Comparison of ENCODE assay signal across 8 mouse cellular contexts in the genomic region with DNA sequence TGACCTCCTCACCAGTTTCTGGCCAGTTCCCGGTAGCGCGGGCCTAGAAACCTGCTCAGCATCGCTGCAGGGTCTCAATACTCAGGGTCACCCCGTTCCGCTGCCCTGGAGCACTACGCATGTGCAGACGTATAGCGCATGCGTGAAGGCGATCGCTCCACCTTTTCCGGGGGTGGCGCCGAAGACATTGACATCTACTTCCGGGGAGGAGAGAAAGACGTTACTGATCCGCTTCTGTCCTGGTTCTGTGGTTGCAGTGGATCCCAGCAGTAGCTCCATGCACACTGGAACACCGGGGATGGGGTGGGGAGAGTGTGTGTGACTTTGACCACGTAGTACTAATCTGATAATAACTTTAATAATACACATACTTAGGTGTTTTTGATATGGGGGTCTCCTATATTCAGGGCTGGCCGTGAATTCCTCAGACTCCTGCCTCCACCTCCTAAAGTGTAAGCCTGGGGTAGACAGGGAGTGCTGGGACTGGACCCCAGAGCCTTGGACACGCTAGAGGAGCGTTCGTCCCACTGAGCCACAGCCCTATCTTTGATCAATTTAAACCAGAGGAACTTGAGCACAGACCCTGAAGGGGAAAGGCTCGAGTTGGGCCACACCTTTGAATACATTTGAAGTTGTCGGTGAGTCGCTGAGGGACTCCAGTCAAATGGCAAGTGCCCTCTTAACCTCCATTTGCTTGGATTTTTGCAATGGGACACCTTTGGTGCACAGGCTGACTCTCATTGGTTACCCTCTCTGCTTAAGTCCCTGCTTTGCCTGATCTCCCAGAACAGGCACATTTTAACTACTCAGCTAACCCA. TPM values are rescaled to one million over a fixed set of nuclear protein-coding genes. Genes with fewer than 3 reads are reported as not detected.
DNase-seq lines count a peak whose midpoint lies in the region; ATAC-seq and TF ChIP-seq lines count a peak whose summit lies in the region.

A gene (minus strand): TSS at position 147 of the 818 bp plus-strand sequence.

- no peak for TF ChIP-seq CTCF in CH12.LX (conservative IDR thresholded peaks at IDR 0.05 in 1 of 2, IDR thresholded peaks at IDR 0.05 in 1 of 2; ENCODE audit: low read depth in 2 of 2, low read length in 2 of 2)
- TF ChIP-seq CTCF in heart, postnatal 0 days (IDR thresholded peaks at IDR 0.05; ENCODE audit: low read depth), result no peak
- TF ChIP-seq CTCF in testis, adult 2 months (IDR thresholded peaks at IDR 0.05; ENCODE audit: control insufficient read depth, insufficient read depth, insufficient replicate concordance, low read depth, low read length), result no peak

- H3K4me3 ChIP-seq in CH12.LX (replicated peaks in 1 of 3; ENCODE audit: low read depth in 2 of 3, low read length in 2 of 3, poor library complexity in 1 of 3), result peak within 1 kb of the TSS; percentile 85 to 97 (median 95)
- peak within 1 kb of the TSS; percentile 90 for H3K4me3 ChIP-seq in forebrain, embryonic 12.5 days (replicated peaks)
- peak within 1 kb of the TSS; percentile 84 for H3K4me3 ChIP-seq in heart, postnatal 0 days (ENCODE audit: low read depth, low read length)
- H3K4me3 ChIP-seq in liver, embryonic 16.5 days (ENCODE audit: low read depth, low read length), result peak within 1 kb of the TSS; percentile 79
- H3K4me3 ChIP-seq in neural tube, embryonic 13.5 days, result peak within 1 kb of the TSS; percentile 92
- H3K4me3 ChIP-seq in testis, adult 2 months (ENCODE audit: control insufficient read depth, low read depth, low read length), result peak within 1 kb of the TSS; percentile 90

- peak within 1 kb of the TSS; percentile 83 for H3K4me2 ChIP-seq in CH12.LX (ENCODE audit: insufficient read depth, low read depth, poor library complexity, severe bottlenecking)
- H3K4me2 ChIP-seq in forebrain, embryonic 12.5 days, result peak within 1 kb of the TSS; percentile 93
- H3K4me2 ChIP-seq in heart, postnatal 0 days (ENCODE audit: low read depth, low read length), result peak within 1 kb of the TSS; percentile 82
- peak within 1 kb of the TSS; percentile 96 for H3K4me2 ChIP-seq in liver, embryonic 16.5 days (ENCODE audit: low read depth, low read length)
- H3K4me2 ChIP-seq in neural tube, embryonic 13.5 days, result peak within 1 kb of the TSS; percentile 95

- peak within 1 kb of the TSS; percentile 81 for H3K9ac ChIP-seq in CH12.LX (ENCODE audit: insufficient read depth, low read depth)
- peak within 1 kb of the TSS; percentile 83 for H3K9ac ChIP-seq in forebrain, embryonic 12.5 days
- H3K9ac ChIP-seq in heart, postnatal 0 days (replicated peaks; ENCODE audit: low read depth, low read length), result peak within 1 kb of the TSS; percentile 87
- H3K9ac ChIP-seq in liver, embryonic 16.5 days (ENCODE audit: low read depth, low read length), result peak within 1 kb of the TSS; percentile 78
- peak within 1 kb of the TSS; percentile 95 for H3K9ac ChIP-seq in neural tube, embryonic 13.5 days

- ATAC-seq in forebrain, embryonic 12.5 days (ENCODE audit: low FRiP score), result peak; percentile 76
- ATAC-seq in heart, postnatal 0 days (ENCODE audit: insufficient read depth, low read depth), result peak; percentile 84
- ATAC-seq in liver, embryonic 16.5 days (ENCODE audit: low read depth), result peak; percentile 84
- ATAC-seq in neural tube, embryonic 13.5 days (ENCODE audit: low read depth), result peak; percentile 73

- peaks cover 9% of the 10 kb centered on the region for H3K9me3 ChIP-seq in CH12.LX (replicated peaks; ENCODE audit: low read length)
- H3K9me3 ChIP-seq in forebrain, embryonic 12.5 days, result peaks cover 5% of the 10 kb centered on the region; the same call in 1 of the 2 replicates
- H3K9me3 ChIP-seq in heart, postnatal 0 days (replicated peaks; ENCODE audit: control insufficient read depth, low read length), result no peaks in the 10 kb centered on the region
- no peaks in the 10 kb centered on the region for H3K9me3 ChIP-seq in liver, embryonic 16.5 days (replicated peaks; ENCODE audit: control insufficient read depth, low read length)
- no peaks in the 10 kb centered on the region for H3K9me3 ChIP-seq in neural tube, embryonic 13.5 days

- H3K4me1 ChIP-seq in CH12.LX (ENCODE audit: control insufficient read depth in 1 of 2, insufficient read depth in 2 of 2), result peaks cover 16 to 33% of the 10 kb centered on the region in 2 experiments
- H3K4me1 ChIP-seq in forebrain, embryonic 12.5 days, result peaks cover 31% of the 10 kb centered on the region
- peaks cover 18% of the 10 kb centered on the region for H3K4me1 ChIP-seq in heart, postnatal 0 days (ENCODE audit: control insufficient read depth, insufficient read depth)
- peaks cover 35% of the 10 kb centered on the region for H3K4me1 ChIP-seq in liver, embryonic 16.5 days (ENCODE audit: control insufficient read depth, low read depth, low read length)
- peaks cover 38% of the 10 kb centered on the region for H3K4me1 ChIP-seq in neural tube, embryonic 13.5 days (replicated peaks)
- peaks cover 3% of the 10 kb centered on the region for H3K4me1 ChIP-seq in testis, adult 2 months (ENCODE audit: control insufficient read depth, insufficient read depth, low read length)

- WGBS in forebrain, embryonic 12.5 days, result 3% methylated on average over 27 of the region's 27 CpGs
- 1% methylated on average over 27 of the region's 27 CpGs for WGBS in heart, postnatal 0 days
- WGBS in liver, embryonic 16.5 days (ENCODE audit: insufficient replicate concordance), result under 1% methylated on average over 27 of the region's 27 CpGs
- 2% methylated on average over 27 of the region's 27 CpGs for WGBS in neural tube, embryonic 13.5 days

- peak within 1 kb of the TSS; percentile 48 for H3K27ac ChIP-seq in CH12.LX (ENCODE audit: insufficient read depth, low read depth)
- peak within 1 kb of the TSS; percentile 83 for H3K27ac ChIP-seq in forebrain, embryonic 12.5 days
- peak within 1 kb of the TSS; percentile 88 for H3K27ac ChIP-seq in heart, postnatal 0 days (ENCODE audit: low read depth)
- peak within 1 kb of the TSS; percentile 86 for H3K27ac ChIP-seq in liver, embryonic 16.5 days (ENCODE audit: low read length)
- H3K27ac ChIP-seq in neural tube, embryonic 13.5 days (replicated peaks), result peak within 1 kb of the TSS; percentile 89
- H3K27ac ChIP-seq in testis, adult 2 months (ENCODE audit: control insufficient read depth, insufficient read depth, low read depth, low read length), result peak within 1 kb of the TSS; percentile 89

- TF ChIP-seq RAD21 in CH12.LX (IDR thresholded peaks at IDR 0.05; ENCODE audit: low read depth, low read length), result no peak

- in situ Hi-C loops in CH12.LX (cut with MboI; ENCODE audit: low pct_ligation_motif_present, low pct_unique_long_range_greater_than_20kb, low sequenced_read_pairs), result no loop called here

- DNase-seq in CH12.LX (ENCODE audit: extremely low read depth), result peak; percentile 92
- DNase-seq in c-Kit-positive CD71-positive TER-119-negative erythroid progenitor cells, embryonic 14.5 days (ENCODE audit: low read depth), result peak; percentile 90
- DNase-seq in heart, postnatal 0 days (ENCODE audit: low spot score), result peak; percentile 97
- peak; percentile 92 to 95 for DNase-seq in kidney, postnatal 4 days

- TF ChIP-seq POLR2A in CH12.LX (IDR thresholded peaks at IDR 0.05; ENCODE audit: low read depth, low read length), result no peak; the same call in none of the 2 replicates
- peak; percentile 97 for TF ChIP-seq POLR2A in testis, adult 2 months (IDR thresholded peaks at IDR 0.05; ENCODE audit: control insufficient read depth, low read depth, low read length)

- no peak for TF ChIP-seq EP300 in CH12.LX (IDR thresholded peaks at IDR 0.05; ENCODE audit: low read length)
- no peak for TF ChIP-seq EP300 in heart, postnatal 0 days (IDR thresholded peaks at IDR 0.05; ENCODE audit: low read depth)

- peaks cover 25% of the 10 kb centered on the region for H3K79me2 ChIP-seq in CH12.LX (replicated peaks; ENCODE audit: control insufficient read depth, extremely low read depth, insufficient read depth, poor library complexity, severe bottlenecking)

- H3K27me3 ChIP-seq in CH12.LX (replicated peaks), result no peaks in the 10 kb centered on the region
- no peaks in the 10 kb centered on the region for H3K27me3 ChIP-seq in forebrain, embryonic 12.5 days
- H3K27me3 ChIP-seq in heart, postnatal 0 days (ENCODE audit: control insufficient read depth, insufficient read depth, low read length), result no peaks in the 10 kb centered on the region
- no peaks in the 10 kb centered on the region for H3K27me3 ChIP-seq in liver, embryonic 16.5 days (ENCODE audit: control insufficient read depth, insufficient read depth, low read depth, low read length)
- H3K27me3 ChIP-seq in neural tube, embryonic 13.5 days, result no peaks in the 10 kb centered on the region
- no peaks in the 10 kb centered on the region for H3K27me3 ChIP-seq in testis, adult 2 months (ENCODE audit: control insufficient read depth, insufficient read depth, low read length)

- peaks cover 56 to 76% of the 10 kb centered on the region in 2 experiments for H3K36me3 ChIP-seq in CH12.LX (replicated peaks in 1 of 2; ENCODE audit: control insufficient read depth in 1 of 2, insufficient read depth in 1 of 2, low read length in 1 of 2)
- peaks cover 51% of the 10 kb centered on the region for H3K36me3 ChIP-seq in forebrain, embryonic 12.5 days (replicated peaks)
- H3K36me3 ChIP-seq in heart, postnatal 0 days (replicated peaks; ENCODE audit: control insufficient read depth, insufficient read depth, low read length), result peaks cover 57% of the 10 kb centered on the region
- H3K36me3 ChIP-seq in liver, embryonic 16.5 days (ENCODE audit: control insufficient read depth, insufficient read depth), result peaks cover 37% of the 10 kb centered on the region
- peaks cover 59% of the 10 kb centered on the region for H3K36me3 ChIP-seq in neural tube, embryonic 13.5 days
- no peaks in the 10 kb centered on the region; the same call in 1 of the 2 replicates for H3K36me3 ChIP-seq in testis, adult 2 months (ENCODE audit: control insufficient read depth, insufficient read depth, low read length)

- dilution Hi-C loops in CH12.LX (cut with MboI; ENCODE audit: extremely low pct_ligation_motif_present, extremely low pct_unique_long_range_greater_than_20kb, low sequenced_read_pairs), result no loop called here

TF ChIP-seq in CH12.LX, 34 proteins besides CTCF, POLR2A, EP300 and RAD21 (continues in another document):
- TF ChIP-seq MYC (IDR thresholded peaks at IDR 0.05; ENCODE audit: low read depth, low read length), result peak; percentile 65
- peak; percentile 70; the same call in 1 of the 2 replicates for TF ChIP-seq KAT2A (IDR thresholded peaks at IDR 0.05; ENCODE audit: insufficient replicate concordance, low read length)
- no peak for TF ChIP-seq ZKSCAN1 (IDR thresholded peaks at IDR 0.05; ENCODE audit: borderline replicate concordance, low read depth, low read length)

RNA-seq across cellular contexts. Expression of the gene that starts here (rescaled TPM):
- 466 and 529 TPM in 2 replicates for total RNA-seq in CH12.LX (2012; rRNA removed)
- total RNA-seq in CH12.LX (2014; rRNA removed), result 442 and 444 TPM in 2 replicates
- 206 and 248 TPM in 2 replicates for polyA plus RNA-seq in CH12.LX (2012; ENCODE audit: insufficient read length, low read depth)
- 371 and 400 TPM in 2 replicates for polyA plus RNA-seq in forebrain, embryonic 12.5 days (2016; fragmentation: Nextera tagmentation; extraction: Ambion mirVana)
- 1,589 and 2,020 TPM in 2 replicates for total RNA-seq in heart, postnatal 0 days (2014; rRNA removed; ENCODE audit: low replicate concordance)
- polyA plus RNA-seq in heart, postnatal 0 days (2015; fragmentation: Nextera tagmentation; extraction: Ambion mirVana), result 3,128 and 3,343 TPM in 2 replicates
- polyA plus RNA-seq in liver, embryonic 16.5 days (2015; fragmentation: Nextera tagmentation; extraction: Ambion mirVana), result 509 and 519 TPM in 2 replicates
- 462 and 574 TPM in 2 replicates for polyA plus RNA-seq in neural tube, embryonic 13.5 days (2015; fragmentation: Nextera tagmentation; extraction: Ambion mirVana)
- 446 and 549 TPM in 2 replicates for polyA plus RNA-seq in testis, adult 2 months (2012; rRNA removed)

Comparison
In these comparisons a context has a peak if more than half of its experiments do, and no peak if none do; other contexts are left out.
1. Peak in every context shown above with its lines: DNase-seq, ATAC-seq, H3K4me3 ChIP-seq and H3K27ac ChIP-seq.